Mouse (Mus musculus) cerebellum, adult 18-20 months (tissue): Measurements from ENCODE around the gene Odf3l1.

Experiments used
- DNase-seq, 2 experiments: peaks; one replicate each; pipeline ENCODE4 v3.0.0; 2021

Odf3l1 gene

GRCm38 (mm10) chr9:56842303-56842719, 22.2 kb downstream of the Odf3l1 start:
- DNase-seq = no peak

GRCm38 (mm10) chr9:56841864-56842263, 22.6 kb downstream of the Odf3l1 start:
- DNase-seq = no peak

DNA sequence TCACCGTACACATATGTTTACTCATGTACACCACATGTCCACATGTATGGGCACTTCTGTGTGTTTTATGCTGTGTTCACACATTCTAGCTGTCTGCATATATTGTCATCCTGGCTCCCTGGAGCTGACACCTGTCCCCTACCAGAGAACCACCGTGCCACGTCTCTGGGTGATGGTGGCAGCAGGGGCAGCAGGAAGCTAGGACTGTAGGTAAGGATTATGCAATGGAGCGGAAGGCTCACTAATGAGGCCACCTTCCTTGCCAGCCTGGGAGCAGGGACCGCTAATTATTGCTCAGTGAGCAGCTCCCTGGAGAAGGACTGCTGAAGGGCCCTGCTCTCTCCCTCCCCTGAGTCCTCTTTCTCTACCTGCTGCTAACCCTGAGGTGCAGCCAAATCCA, 23.8 kb downstream of the Odf3l1 start:
- DNase-seq = peak; percentile 24 to 29

DNA sequence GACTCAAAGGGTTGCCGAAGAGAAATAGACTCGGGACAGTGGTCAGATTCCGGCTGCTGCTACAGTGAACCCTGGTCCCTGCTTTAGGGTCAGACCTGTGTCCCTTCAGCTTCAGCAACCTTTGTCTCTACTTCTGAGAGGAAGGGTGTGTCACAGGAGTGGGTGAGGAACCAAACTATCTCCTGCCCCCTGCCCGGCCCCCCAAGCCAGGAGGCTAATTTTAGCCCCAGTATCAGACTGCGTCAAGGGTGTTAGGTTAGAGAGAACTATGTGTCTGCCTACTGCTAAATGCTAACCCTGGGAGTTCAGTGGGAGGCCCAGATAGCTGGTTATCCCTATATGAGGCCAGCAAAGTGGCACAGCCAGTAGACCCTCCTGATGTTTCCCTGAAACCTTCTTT, 29.3 kb downstream of the Odf3l1 start:
- no peak for DNase-seq

GRCm38 (mm10) chr9:56832900-56833299, 31.6 kb downstream of the Odf3l1 start:
- no peak for DNase-seq

GRCm38 (mm10) chr9:56831904-56832303, 32.6 kb downstream of the Odf3l1 start:
- no peak for DNase-seq

- DNase-seq = no peak
Measured at GRCm38 (mm10) chr9:56830162-56830561, 34.3 kb downstream of the Odf3l1 start.

DNA sequence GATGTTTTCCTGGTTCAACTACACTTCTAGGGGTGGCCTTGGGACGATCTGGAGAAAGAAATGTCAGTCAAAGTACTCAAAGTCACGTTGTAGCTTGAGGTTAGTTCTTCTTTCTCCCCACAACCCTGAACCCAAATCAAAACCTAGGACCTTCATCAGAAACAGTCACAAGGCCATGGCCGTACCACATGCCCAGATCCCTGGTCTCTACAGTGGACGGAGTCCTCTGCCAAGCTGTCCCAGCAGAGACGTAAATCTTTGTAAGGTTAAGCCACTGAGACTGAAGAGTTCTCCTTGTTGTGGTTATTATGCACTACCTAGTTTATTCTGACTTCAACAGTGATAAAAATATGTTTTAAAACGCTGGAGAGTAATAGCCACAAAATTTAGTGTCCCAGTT, 35.6 kb downstream of the Odf3l1 start:
- DNase-seq = no peak

DNA sequence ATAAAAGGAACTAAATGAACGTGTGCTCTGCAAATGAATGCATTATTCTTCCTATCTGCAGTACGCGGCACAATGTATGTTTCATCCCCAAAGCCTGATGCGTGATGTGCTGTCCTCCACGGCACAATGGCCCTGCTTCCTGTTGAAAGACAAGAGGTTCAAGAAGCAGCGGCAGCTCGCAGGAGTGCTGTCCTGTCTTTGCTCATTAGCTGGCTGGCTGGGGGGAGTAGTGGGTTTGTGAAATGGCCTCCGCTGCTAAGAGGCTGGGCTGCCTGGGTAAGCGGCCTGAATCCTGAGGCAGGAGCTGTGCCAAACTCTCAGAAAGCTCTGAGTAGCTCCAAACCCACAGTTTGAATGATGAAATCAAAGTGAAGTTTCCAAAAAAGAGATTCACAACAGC, 36.3 kb downstream of the Odf3l1 start:
- DNase-seq = no peak

GRCm38 (mm10) chr9:56825476-56826213, 38.8 kb downstream of the Odf3l1 start:
- peak; percentile 22 to 23 for DNase-seq

DNA sequence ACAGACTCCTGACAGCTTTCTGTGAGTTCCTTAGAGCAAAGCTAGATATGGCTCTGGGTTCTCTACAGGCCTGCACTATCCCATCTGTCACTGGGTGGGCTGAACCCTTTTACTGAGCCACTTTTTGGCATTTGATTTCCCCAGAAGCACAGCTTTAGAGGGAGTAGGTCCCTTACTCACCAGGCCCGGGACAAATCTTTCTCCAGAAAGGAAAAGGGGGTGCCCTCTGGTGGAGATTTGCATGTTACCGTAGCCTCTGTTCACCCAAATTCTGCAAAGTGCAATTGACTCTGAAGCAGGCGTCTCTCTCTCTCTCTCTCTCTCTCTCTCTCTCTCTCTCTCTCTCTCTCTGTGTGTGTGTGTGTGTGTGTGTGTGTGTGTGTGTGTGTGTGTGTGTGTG, 39.6 kb downstream of the Odf3l1 start:
- DNase-seq = peak; percentile 55 to 58

- DNase-seq = no peak
Measured at GRCm38 (mm10) chr9:56810916-56811315, 53.6 kb downstream of the Odf3l1 start.

DNA sequence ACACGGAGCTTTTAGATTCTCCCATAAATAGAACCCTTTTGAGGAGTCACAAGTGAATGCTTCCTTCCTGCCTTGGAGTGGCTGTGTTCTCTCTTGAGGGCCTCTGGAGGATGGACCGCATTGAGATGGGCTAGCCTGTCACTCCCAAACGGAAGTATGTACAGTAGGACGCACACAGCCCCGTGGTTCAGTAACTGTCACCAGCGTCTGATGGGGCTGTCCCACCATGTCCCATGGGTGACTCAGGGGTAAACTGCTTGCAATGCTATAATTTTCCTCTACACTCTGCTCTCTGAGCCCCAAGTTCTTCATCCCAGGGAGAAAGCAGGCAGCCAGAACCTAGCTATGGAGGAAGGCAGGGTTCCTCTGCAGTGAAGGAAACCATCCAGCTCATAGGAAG, 56.5 kb downstream of the Odf3l1 start:
- DNase-seq = no peak

- no peak for DNase-seq
Measured at GRCm38 (mm10) chr9:56803146-56803545, 61.3 kb downstream of the Odf3l1 start.
